ENCODE assay signal across 39 mouse cellular contexts in genomic region chr14:54271976-54272606, GRCm38 (mm10). TPM values are rescaled to one million over a fixed set of nuclear protein-coding genes. Genes with fewer than 3 reads are reported as not detected.
"Had no signal": no experiment of that assay in that cellular context is flagged by ENCODE, and none has a peak within 500 bp of the region (broad histone marks: within the 10 kb centered on the region; RNA-seq: fewer than 3 reads in every experiment).

No protein-coding gene starts in this region.

- DNase-seq: gastrocnemius, adult 2 months; gastrocnemius, postnatal 10 days; gastrocnemius, postnatal 25 days; heart, adult 2 months; heart, postnatal 10 days; heart, postnatal 4 days; kidney, adult 18-20 months; kidney, adult 8-10 months; kidney, postnatal 10 days; kidney, postnatal 25 days; kidney, postnatal 4 days; liver; liver, embryonic 13.5 days had no signal

- H3K9me3 ChIP-seq: heart, embryonic 10.5 days; heart, embryonic 12.5 days; hindbrain, embryonic 10.5 days; hindbrain, embryonic 12.5 days; intestine, embryonic 15.5 days; limb, embryonic 10.5 days; limb, embryonic 12.5 days; liver, embryonic 13.5 days; liver, embryonic 15.5 days had no signal

- H3K9ac ChIP-seq: heart, embryonic 12.5 days; hindbrain, embryonic 12.5 days; hindbrain, embryonic 14.5 days; intestine, embryonic 15.5 days; limb, embryonic 12.5 days; liver, embryonic 13.5 days; liver, embryonic 15.5 days had no signal

- H3K4me2 ChIP-seq: heart, embryonic 12.5 days; hindbrain, embryonic 12.5 days; hindbrain, embryonic 14.5 days; intestine, embryonic 15.5 days; limb, embryonic 12.5 days; liver, embryonic 11.5 days; liver, embryonic 13.5 days; liver, embryonic 15.5 days had no signal

- ATAC-seq: hindbrain, embryonic 16.5 days; inflammation-experienced regulatory T-cells, adult 6 months; intestine, embryonic 15.5 days; intestine, postnatal 0 days had no signal

- H3K27me3 ChIP-seq: heart, embryonic 12.5 days; hindbrain, embryonic 12.5 days; intestine, embryonic 15.5 days; limb, embryonic 12.5 days; liver, embryonic 13.5 days; liver, embryonic 15.5 days had no signal

- H3K27ac ChIP-seq: gastrocnemius, adult 2 months; heart, adult 2 months; heart, embryonic 10.5 days; hindbrain, embryonic 10.5 days; hindbrain, embryonic 12.5 days; hindbrain, embryonic 14.5 days; intestine, embryonic 15.5 days; layer of hippocampus, adult 2 months; left cerebral cortex, adult 2 months; limb, embryonic 10.5 days; limb, embryonic 12.5 days; liver, embryonic 13.5 days; liver, embryonic 15.5 days had no signal

- H3K4me1 ChIP-seq: heart, embryonic 10.5 days; heart, embryonic 12.5 days; hindbrain, embryonic 10.5 days; hindbrain, embryonic 12.5 days; intestine, embryonic 15.5 days; limb, embryonic 10.5 days; limb, embryonic 12.5 days; liver, embryonic 13.5 days; liver, embryonic 15.5 days had no signal

- H3K4me3 ChIP-seq: gastrocnemius, adult 2 months; heart, adult 2 months; heart, embryonic 10.5 days; heart, embryonic 12.5 days; hindbrain, embryonic 10.5 days; hindbrain, embryonic 12.5 days; intestine, embryonic 15.5 days; layer of hippocampus, adult 2 months; left cerebral cortex, adult 2 months; limb, embryonic 10.5 days; limb, embryonic 12.5 days; liver, embryonic 13.5 days; liver, embryonic 15.5 days had no signal

RNA-seq across cellular contexts. Expression of gene Olfr49, which starts 12.6 kb away (rescaled TPM):
- total RNA-seq: gastrocnemius, adult 2 months; gastrocnemius, postnatal 10 days; gastrocnemius, postnatal 25 days; gastrocnemius, postnatal 4 days; granulocyte monocyte progenitor cell, adult 5-6 weeks; heart, adult 2 months; heart, postnatal 10 days; heart, postnatal 25 days; heart, postnatal 4 days; layer of hippocampus, adult 2 months; layer of hippocampus, postnatal 10 days; layer of hippocampus, postnatal 25 days; left cerebral cortex, adult 2 months; left cerebral cortex, postnatal 14 days; left cerebral cortex, postnatal 36 days had no signal
- polyA plus RNA-seq: heart, adult 2 months; heart, embryonic 12.5 days; heart, embryonic 16.5 days; hindbrain, embryonic 10.5 days; hindbrain, embryonic 12.5 days; hindbrain, embryonic 14.5 days; hindbrain, embryonic 16.5 days; intestine, embryonic 15.5 days; kidney, embryonic 14.5 days; kidney, embryonic 16.5 days; limb, embryonic 10.5 days; limb, embryonic 12.5 days; limb, embryonic 14.5 days; liver, embryonic 11.5 days; liver, embryonic 13.5 days; liver, embryonic 15.5 days had no signal
